In the genomic region with DNA sequence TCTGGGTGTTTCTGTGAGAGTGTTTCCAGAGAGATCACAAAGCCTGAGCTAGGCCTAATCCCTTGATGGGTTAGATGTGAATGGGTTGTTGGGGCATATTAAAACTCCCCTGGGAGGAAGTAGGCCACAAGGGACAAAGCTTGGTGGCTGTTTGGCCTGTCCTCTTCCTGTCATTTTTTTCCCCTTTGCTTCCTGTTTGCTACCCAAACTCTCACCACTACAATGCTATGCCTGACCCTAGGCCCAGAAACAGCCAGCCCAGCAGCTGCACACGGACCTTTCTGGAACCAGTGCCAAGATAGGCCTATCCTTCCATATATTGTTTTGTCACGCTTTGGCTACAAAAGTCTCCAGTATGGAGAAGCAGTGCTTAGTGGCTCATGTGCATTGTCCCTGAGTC, we compare ENCODE assay signal across 12 mouse cellular contexts. TPM values are rescaled to one million over a fixed set of nuclear protein-coding genes. Genes with fewer than 3 reads are reported as not detected.
DNase-seq lines count a peak whose midpoint lies in the region; ATAC-seq and TF ChIP-seq lines count a peak whose summit lies in the region.
"Had no signal": no experiment of that assay in that cellular context is flagged by ENCODE, and none has a peak within 500 bp of the region (broad histone marks: within the 10 kb centered on the region; RNA-seq: fewer than 3 reads in every experiment).

No protein-coding gene starts in this region.

- peaks cover 23% of the 10 kb centered on the region for H3K36me3 ChIP-seq in lung, embryonic 14.5 days (ENCODE audit: insufficient read depth)

- H3K9ac ChIP-seq in lung, embryonic 14.5 days = no peak overlapping the region
- H3K9ac ChIP-seq: limb, embryonic 12.5 days; neural tube, embryonic 12.5 days had no signal

- H3K4me3 ChIP-seq in lung, embryonic 14.5 days (ENCODE audit: low read depth, low read length) = no peak overlapping the region
- H3K4me3 ChIP-seq in lung, adult 2 months (replicated peaks; ENCODE audit: extremely low read depth, low read depth, low read length) = no peak overlapping the region
- H3K4me3 ChIP-seq: hindbrain, embryonic 10.5 days; limb, embryonic 12.5 days; neural tube, embryonic 12.5 days had no signal

- no peak for TF ChIP-seq POLR2A in lung, adult 2 months (IDR thresholded peaks at IDR 0.05; ENCODE audit: borderline replicate concordance, extremely low read depth, low read depth, low read length)

- DNase-seq in adrenal gland, adult 2 months = peak; percentile 6
- DNase-seq in adrenal gland, postnatal 14 days = no peak
- peak; percentile 57 for DNase-seq in lung, embryonic 14.5 days
- DNase-seq in lung, adult 2 months = no peak
- peak; percentile 57 to 77 for DNase-seq in heart, adult 9 months (ENCODE audit: low spot score in 2 of 2)
- DNase-seq in kidney, postnatal 10 days = peak; percentile 63
- no peak for DNase-seq in yolk sac, embryonic 10.5 days (ENCODE audit: low spot score)
- DNase-seq in right cerebral cortex, adult 2 months (ENCODE audit: low spot score in 2 of 2) = no peak
- DNase-seq: cerebellum, adult 18-20 months had no signal

- no peaks in the 10 kb centered on the region for H3K27me3 ChIP-seq in lung, embryonic 14.5 days (ENCODE audit: insufficient read depth, low read length)
- H3K27me3 ChIP-seq: limb, embryonic 12.5 days; neural tube, embryonic 12.5 days had no signal

- no peaks in the 10 kb centered on the region for H3K9me3 ChIP-seq in lung, embryonic 14.5 days (ENCODE audit: low read depth, low read length)

- 50% methylated on average over 2 of the region's 2 CpGs for WGBS in lung, embryonic 14.5 days
- 38% methylated on average over 2 of the region's 2 CpGs for WGBS in lung, adult 2 months

- no peaks in the 10 kb centered on the region for H3K4me1 ChIP-seq in lung, embryonic 14.5 days (ENCODE audit: insufficient read depth)
- H3K4me1 ChIP-seq in lung, adult 2 months (ENCODE audit: control insufficient read depth, insufficient read depth, low read length) = peaks cover 3% of the 10 kb centered on the region; the same call in 1 of the 2 replicates
- H3K4me1 ChIP-seq: limb, embryonic 12.5 days; neural tube, embryonic 12.5 days had no signal

- H3K4me2 ChIP-seq in lung, embryonic 14.5 days = no peak overlapping the region
- H3K4me2 ChIP-seq: limb, embryonic 12.5 days; neural tube, embryonic 12.5 days had no signal

- no peak for ATAC-seq in lung, embryonic 14.5 days (ENCODE audit: insufficient read depth)

- TF ChIP-seq CTCF in lung, embryonic 14.5 days (IDR thresholded peaks at IDR 0.05; ENCODE audit: low read depth) = no peak
- TF ChIP-seq CTCF in lung, adult 2 months (IDR thresholded peaks at IDR 0.05; ENCODE audit: insufficient read depth, low read length) = no peak

- H3K27ac ChIP-seq in lung, embryonic 14.5 days (ENCODE audit: low read depth) = 0 out of 2 replicates have a peak overlapping the region, but pooled peaks have one; percentile 33
- H3K27ac ChIP-seq: hindbrain, embryonic 10.5 days; limb, embryonic 12.5 days; neural tube, embryonic 12.5 days had no signal

RNA-seq across cellular contexts. Expression of gene Tpst1, which starts 11.0 kb away (rescaled TPM):
- 10 to 100 TPM; 27.5 to 66.2 TPM for total RNA-seq in adrenal gland, adult 2 months (2021)
- 39.5 and 42.4 TPM in 2 replicates for polyA plus RNA-seq in adrenal gland, adult 2 months (2012; rRNA removed)
- 32.5 and 35.5 TPM in 2 replicates for total RNA-seq in adrenal gland, postnatal 14 days (2021)
- 76.1 and 77.3 TPM in 2 replicates for polyA plus RNA-seq in lung, embryonic 14.5 days (2014; fragmentation: Nextera tagmentation; extraction: Ambion mirVana)
- polyA plus RNA-seq in lung, adult 2 months (2012; rRNA removed) = 24.4 and 24.5 TPM in 2 replicates

RNA-seq across cellular contexts. Expression of gene Crcp, which starts 33.0 kb away (rescaled TPM):
- 10 to 100 TPM; 33.6 to 43.0 TPM for total RNA-seq in adrenal gland, adult 2 months (2021)
- 6.6 and 10.2 TPM in 2 replicates for polyA plus RNA-seq in adrenal gland, adult 2 months (2012; rRNA removed)
- 35.9 and 38.6 TPM in 2 replicates for total RNA-seq in adrenal gland, postnatal 14 days (2021)
- 27.5 and 28.3 TPM in 2 replicates for polyA plus RNA-seq in lung, embryonic 14.5 days (2014; fragmentation: Nextera tagmentation; extraction: Ambion mirVana)
- polyA plus RNA-seq in lung, adult 2 months (2012; rRNA removed) = 9.4 and 12.9 TPM in 2 replicates

RNA-seq across cellular contexts. Expression of gene Asl, which starts 33.0 kb away (rescaled TPM):
- 100 to 1,000 TPM in 1 of 2 experiments, 10 to 100 TPM in 1; 92.5 to 106 TPM for total RNA-seq in adrenal gland, adult 2 months (2021)
- polyA plus RNA-seq in adrenal gland, adult 2 months (2012; rRNA removed) = 74.2 and 115 TPM in 2 replicates
- total RNA-seq in adrenal gland, postnatal 14 days (2021) = 131 and 168 TPM in 2 replicates
- polyA plus RNA-seq in lung, embryonic 14.5 days (2014; fragmentation: Nextera tagmentation; extraction: Ambion mirVana) = 23.1 and 24.3 TPM in 2 replicates
- polyA plus RNA-seq in lung, adult 2 months (2012; rRNA removed) = 22.1 and 27.3 TPM in 2 replicates

RNA-seq across cellular contexts. Expression of gene Gusb, which starts 59.2 kb away (rescaled TPM):
- total RNA-seq in adrenal gland, adult 2 months (2021) = 10 to 100 TPM; 42.6 to 57.1 TPM
- 35.4 and 41.9 TPM in 2 replicates for polyA plus RNA-seq in adrenal gland, adult 2 months (2012; rRNA removed)
- total RNA-seq in adrenal gland, postnatal 14 days (2021) = 40.0 and 41.2 TPM in 2 replicates
- polyA plus RNA-seq in lung, embryonic 14.5 days (2014; fragmentation: Nextera tagmentation; extraction: Ambion mirVana) = 77.4 and 83.0 TPM in 2 replicates
- polyA plus RNA-seq in lung, adult 2 months (2012; rRNA removed) = 39.0 and 44.8 TPM in 2 replicates

Comparison
In these comparisons a context has a peak if more than half of its experiments do, and no peak if none do; other contexts are left out.
1. DNase-seq: peak in adrenal gland, adult 2 months (single experiment), lung, embryonic 14.5 days (single experiment), heart, adult 9 months (2 of 2) and kidney, postnatal 10 days (single experiment); none in adrenal gland, postnatal 14 days (single experiment), lung, adult 2 months (single experiment), yolk sac, embryonic 10.5 days (single experiment) and right cerebral cortex, adult 2 months (0 of 2).